Mouse (Mus musculus) R1 (cell line): Measurements from ENCODE around the gene Cspg5.

Experiments used
- DNase-seq: peaks from one replicate; pipeline ENCODE4 v3.0.0-alpha.2; 2018; ENCODE audit warnings: low read depth, low spot score

The Cspg5 gene

GRCm38 (mm10) chr9:110250776-110251175, 7.2 kb downstream of the Cspg5 start:
- DNase-seq = no peak

GRCm38 (mm10) chr9:110255407-110256019, 11.9 kb downstream of the Cspg5 start:
- no peak for DNase-seq

GRCm38 (mm10) chr9:110258646-110259045, 15.1 kb downstream of the Cspg5 start:
- no peak for DNase-seq

GRCm38 (mm10) chr9:110259118-110259517, 15.5 kb downstream of the Cspg5 start:
- DNase-seq = no peak

GRCm38 (mm10) chr9:110263181-110263580, 19.6 kb downstream of the Cspg5 start:
- no peak for DNase-seq

GRCm38 (mm10) chr9:110264991-110265390, 21.4 kb downstream of the Cspg5 start:
- no peak for DNase-seq

- peak; percentile 57 for DNase-seq
Measured at GRCm38 (mm10) chr9:110268416-110268815, 24.8 kb downstream of the Cspg5 start.

GRCm38 (mm10) chr9:110272330-110272729, 28.7 kb downstream of the Cspg5 start:
- no peak for DNase-seq

GRCm38 (mm10) chr9:110273507-110273906, 29.9 kb downstream of the Cspg5 start:
- no peak for DNase-seq

GRCm38 (mm10) chr9:110275882-110276281, 32.3 kb downstream of the Cspg5 start:
- peak; percentile 95 for DNase-seq

GRCm38 (mm10) chr9:110277431-110277881, 33.9 kb downstream of the Cspg5 start:
- no peak for DNase-seq

- no peak for DNase-seq
Measured at GRCm38 (mm10) chr9:110284075-110284697, 40.6 kb downstream of the Cspg5 start.

- DNase-seq = no peak
Measured at GRCm38 (mm10) chr9:110287321-110287924, 43.8 kb downstream of the Cspg5 start.

- no peak for DNase-seq
Measured at GRCm38 (mm10) chr9:110293254-110293718, 49.7 kb downstream of the Cspg5 start.

- DNase-seq = peak; percentile 27
Measured at GRCm38 (mm10) chr9:110293873-110294415, 50.4 kb downstream of the Cspg5 start.

- peak; percentile 71 for DNase-seq
Measured at GRCm38 (mm10) chr9:110294786-110295185, 51.2 kb downstream of the Cspg5 start.

- DNase-seq = peak; percentile 92
Measured at GRCm38 (mm10) chr9:110296867-110297627, 53.5 kb downstream of the Cspg5 start.

GRCm38 (mm10) chr9:110304516-110304915, 60.9 kb downstream of the Cspg5 start:
- DNase-seq = peak; percentile 85

- DNase-seq = peak; percentile 97
Measured at GRCm38 (mm10) chr9:110304969-110305651, 61.5 kb downstream of the Cspg5 start, which contains the start of gene Elp6. TSS of gene Elp6 (plus strand) at chr9:110305173.

- no peak for DNase-seq
Measured at GRCm38 (mm10) chr9:110306371-110306770, 62.8 kb downstream of the Cspg5 start.
